Mouse (Mus musculus): ENCODE measurements around the gene En2. TPM values are rescaled to one million over a fixed set of nuclear protein-coding genes. Genes with fewer than 3 reads are reported as not detected.

The En2 gene
- 2.4 and 2.9 TPM in 2 replicates for polyA plus RNA-seq (2014; fragmentation: Nextera tagmentation; extraction: Ambion mirVana)

- peak within 1 kb of the TSS; percentile 85 for H3K4me2 ChIP-seq
- H3K36me3 ChIP-seq (ENCODE audit: control insufficient read depth, insufficient read depth, low read length) = no peaks in the 10 kb centered on the region
- peaks cover 14% of the 10 kb centered on the region for H3K4me1 ChIP-seq (ENCODE audit: control insufficient read depth, insufficient read depth, low read length)
- ATAC-seq (ENCODE audit: low FRiP score) (peak; percentile 92), DNase-seq (ENCODE audit: low spot score, missing footprints) (peak; percentile 99)
- peak within 1 kb of the TSS; percentile 82 for H3K4me3 ChIP-seq (ENCODE audit: low read depth, low read length)
- WGBS = under 1% methylated on average over 92 of the region's 113 CpGs
- peaks cover 73% of the 10 kb centered on the region for H3K27me3 ChIP-seq (ENCODE audit: control insufficient read depth, insufficient read depth, low read length)
- no peaks in the 10 kb centered on the region for H3K9me3 ChIP-seq (ENCODE audit: control insufficient read depth, low read length)
- H3K27ac ChIP-seq (ENCODE audit: low read depth, low read length) = peak within 1 kb of the TSS; percentile 93
- H3K9ac ChIP-seq (ENCODE audit: low read length) = peak within 1 kb of the TSS; percentile 85
Observed at GRCm38 (mm10) chr5:28165358-28166255, at the start of gene En2. TSS of gene En2 (plus strand) at chr5:28165694.

GRCm38 (mm10) chr5:28117251-28117880 lies 48.1 kb upstream of the En2 start:
- Histone ChIP-seq H3K4me1 (ENCODE audit: control insufficient read depth, insufficient read depth, low read length) (peaks cover 2% of the 10 kb centered on the region; the same call in 1 of the 2 replicates), H3K4me2 (peak overlapping the region; percentile 63), H3K27ac (ENCODE audit: low read depth, low read length) (peak overlapping the region; percentile 49; the same call in 1 of the 2 replicates), H3K4me3 (ENCODE audit: low read depth, low read length) (peak overlapping the region; percentile 33), H3K9ac (ENCODE audit: low read length) (peak overlapping the region; percentile 53), H3K9me3 (ENCODE audit: control insufficient read depth, low read length) (no peaks in the 10 kb centered on the region), H3K27me3 (ENCODE audit: control insufficient read depth, insufficient read depth, low read length) (peaks cover 49% of the 10 kb centered on the region), H3K36me3 (ENCODE audit: control insufficient read depth, insufficient read depth, low read length) (no peaks in the 10 kb centered on the region)
- peak; percentile 94 for DNase-seq (ENCODE audit: low spot score, missing footprints)
- no peak for ATAC-seq (ENCODE audit: low FRiP score)
- 2% methylated on average over 13 of the region's 13 CpGs for WGBS

- WGBS = under 1% methylated on average over 30 of the region's 30 CpGs
- H3K4me1 ChIP-seq (ENCODE audit: control insufficient read depth, insufficient read depth, low read length) = peaks cover 2% of the 10 kb centered on the region
- ATAC-seq (ENCODE audit: low FRiP score) (peak; percentile 47; the same call in 1 of the 2 replicates), DNase-seq (ENCODE audit: low spot score, missing footprints) (peak; percentile 96)
- H3K4me2 ChIP-seq = peak overlapping the region; percentile 63
- H3K9me3 ChIP-seq (ENCODE audit: control insufficient read depth, low read length) = no peaks in the 10 kb centered on the region
- peak overlapping the region; percentile 49; the same call in 1 of the 2 replicates for H3K27ac ChIP-seq (ENCODE audit: low read depth, low read length)
- H3K27me3 ChIP-seq (ENCODE audit: control insufficient read depth, insufficient read depth, low read length) = peaks cover 49% of the 10 kb centered on the region
- H3K36me3 ChIP-seq (ENCODE audit: control insufficient read depth, insufficient read depth, low read length) = no peaks in the 10 kb centered on the region
- H3K9ac ChIP-seq (ENCODE audit: low read length) = peak overlapping the region; percentile 53
- H3K4me3 ChIP-seq (ENCODE audit: low read depth, low read length) = peak overlapping the region; percentile 33
Observed at GRCm38 (mm10) chr5:28117882-28118530, 47.5 kb upstream of the En2 start.

- Histone ChIP-seq H3K9ac (ENCODE audit: low read length) (peak overlapping the region; percentile 53), H3K36me3 (ENCODE audit: control insufficient read depth, insufficient read depth, low read length) (no peaks in the 10 kb centered on the region), H3K4me3 (ENCODE audit: low read depth, low read length) (peak overlapping the region; percentile 33), H3K4me2 (peak overlapping the region; percentile 63), H3K27ac (ENCODE audit: low read depth, low read length) (no peak overlapping the region), H3K9me3 (ENCODE audit: control insufficient read depth, low read length) (no peaks in the 10 kb centered on the region), H3K27me3 (ENCODE audit: control insufficient read depth, insufficient read depth, low read length) (peaks cover 53% of the 10 kb centered on the region), H3K4me1 (ENCODE audit: control insufficient read depth, insufficient read depth, low read length) (peaks cover 7% of the 10 kb centered on the region)
- ATAC-seq (ENCODE audit: low FRiP score) (peak; percentile 34; the same call in 1 of the 2 replicates), DNase-seq (ENCODE audit: low spot score, missing footprints) (no peak)
- WGBS = under 1% methylated on average over 19 of the region's 19 CpGs
Observed at GRCm38 (mm10) chr5:28118531-28118925, 47.0 kb upstream of the En2 start.

GRCm38 (mm10) chr5:28119576-28119975 lies 45.9 kb upstream of the En2 start:
- 22% methylated on average over 3 of the region's 3 CpGs for whole genome bisulfite sequencing
- Histone ChIP-seq H3K27ac (ENCODE audit: low read depth, low read length) (no peak overlapping the region), H3K4me3 (ENCODE audit: low read depth, low read length) (no peak overlapping the region)

GRCm38 (mm10) chr5:28122491-28123454 lies 42.7 kb upstream of the En2 start:
- Histone ChIP-seq H3K9ac (ENCODE audit: low read length) (peak overlapping the region; percentile 69), H3K36me3 (ENCODE audit: control insufficient read depth, insufficient read depth, low read length) (no peaks in the 10 kb centered on the region), H3K9me3 (ENCODE audit: control insufficient read depth, low read length) (no peaks in the 10 kb centered on the region), H3K4me1 (ENCODE audit: control insufficient read depth, insufficient read depth, low read length) (peaks cover 20% of the 10 kb centered on the region), H3K27me3 (ENCODE audit: control insufficient read depth, insufficient read depth, low read length) (peaks cover 71% of the 10 kb centered on the region), H3K4me2 (peak overlapping the region; percentile 46), H3K27ac (ENCODE audit: low read depth, low read length) (peak overlapping the region; percentile 57), H3K4me3 (ENCODE audit: low read depth, low read length) (peak overlapping the region; percentile 28)
- WGBS = 1% methylated on average over 27 of the region's 27 CpGs
- DNase-seq (ENCODE audit: low spot score, missing footprints) (peak; percentile 94), ATAC-seq (ENCODE audit: low FRiP score) (peak; percentile 86)

More at GRCm38 (mm10) chr5:28119576-28119975, 45.9 kb upstream of the En2 start:
- DNase-seq (ENCODE audit: low spot score, missing footprints) (peak; percentile 91), ATAC-seq (ENCODE audit: low FRiP score) (no peak)
- Histone ChIP-seq H3K9ac (ENCODE audit: low read length) (no peak overlapping the region), H3K4me2 (peak overlapping the region; percentile 20; the same call in 1 of the 2 replicates), H3K4me1 (ENCODE audit: control insufficient read depth, insufficient read depth, low read length) (peaks cover 16% of the 10 kb centered on the region), H3K9me3 (ENCODE audit: control insufficient read depth, low read length) (no peaks in the 10 kb centered on the region), H3K27me3 (ENCODE audit: control insufficient read depth, insufficient read depth, low read length) (peaks cover 60% of the 10 kb centered on the region), H3K36me3 (ENCODE audit: control insufficient read depth, insufficient read depth, low read length) (no peaks in the 10 kb centered on the region)

GRCm38 (mm10) chr5:28123455-28123825 lies 42.1 kb upstream of the En2 start:
- no peaks in the 10 kb centered on the region for H3K9me3 ChIP-seq (ENCODE audit: control insufficient read depth, low read length)
- DNase-seq (ENCODE audit: low spot score, missing footprints) = peak; percentile 96
- ATAC-seq (ENCODE audit: low FRiP score) = peak; percentile 51; the same call in 1 of the 2 replicates
- H3K4me1 ChIP-seq (ENCODE audit: control insufficient read depth, insufficient read depth, low read length) = peaks cover 18% of the 10 kb centered on the region
- H3K27ac ChIP-seq (ENCODE audit: low read depth, low read length) = peak overlapping the region; percentile 57
- peak overlapping the region; percentile 69 for H3K9ac ChIP-seq (ENCODE audit: low read length)
- no peaks in the 10 kb centered on the region for H3K36me3 ChIP-seq (ENCODE audit: control insufficient read depth, insufficient read depth, low read length)
- peak overlapping the region; percentile 46 for H3K4me2 ChIP-seq
- peak overlapping the region; percentile 28 for H3K4me3 ChIP-seq (ENCODE audit: low read depth, low read length)
- WGBS = under 1% methylated on average over 11 of the region's 11 CpGs
- H3K27me3 ChIP-seq (ENCODE audit: control insufficient read depth, insufficient read depth, low read length) = peaks cover 69% of the 10 kb centered on the region
